Mouse (Mus musculus): ENCODE results near the gene Ttc39a. TPM values are rescaled to one million over a fixed set of nuclear protein-coding genes. Genes with fewer than 3 reads are reported as not detected.

The Ttc39a gene
- polyA plus RNA-seq, 1 experiment from 2014 or later: 4.3 TPM

DNA sequence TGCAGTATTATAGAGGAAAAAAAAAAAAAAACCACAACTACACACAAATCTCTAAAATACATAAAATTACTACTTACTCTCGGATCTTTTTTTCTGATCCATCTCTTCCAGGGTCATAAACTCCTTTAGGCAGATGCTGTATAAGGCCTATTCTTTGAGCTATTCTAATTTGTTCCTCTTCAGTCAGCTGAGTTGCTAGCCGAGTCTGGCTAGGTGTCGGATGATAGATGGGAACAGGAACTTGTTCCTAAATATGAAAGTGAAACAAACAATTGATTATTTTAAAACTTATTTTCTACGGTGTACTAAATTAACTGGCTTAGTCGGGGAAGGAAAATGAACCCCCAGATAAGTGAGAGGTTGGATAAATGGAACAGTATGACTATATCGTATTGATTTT is 50.4 kb downstream of the Ttc39a start:
- DNase-seq (ENCODE audit: low spot score): no peak

DNA sequence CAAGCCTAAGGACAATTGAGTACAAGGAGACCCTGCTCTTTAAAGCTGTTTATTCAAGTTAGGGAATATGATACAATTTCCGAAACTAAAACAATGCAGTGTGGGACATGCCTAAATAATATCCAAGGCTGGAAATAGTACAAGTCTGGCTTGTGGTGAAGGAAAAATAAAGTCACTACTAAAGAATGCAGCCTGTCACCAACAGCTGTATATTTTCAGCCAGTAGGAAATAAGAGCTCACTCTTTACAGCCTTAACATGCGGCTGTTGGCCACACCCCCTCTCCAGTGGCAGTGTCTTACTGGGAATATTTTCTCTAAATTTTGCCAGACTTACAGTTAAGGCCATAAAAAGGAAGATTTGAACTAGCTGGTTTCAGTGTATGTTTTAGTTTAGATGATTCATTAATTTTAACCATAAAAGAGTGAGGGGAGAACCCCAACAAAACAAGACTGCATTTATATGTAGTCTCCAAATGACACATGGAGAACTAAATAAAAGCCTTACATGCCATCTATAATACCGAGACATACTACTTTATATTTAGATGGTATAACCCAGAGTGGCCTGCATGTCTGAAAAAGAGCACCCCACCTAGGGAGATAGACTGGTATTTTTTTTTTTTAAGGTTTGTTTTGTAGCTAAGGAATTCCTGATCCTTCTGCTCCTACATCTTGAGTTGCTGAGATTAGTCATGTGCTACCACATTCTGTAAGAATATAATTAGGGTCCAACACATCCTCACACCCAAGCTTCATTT is 54.2 kb downstream of the Ttc39a start:
- no peak for DNase-seq (ENCODE audit: low spot score)

DNA sequence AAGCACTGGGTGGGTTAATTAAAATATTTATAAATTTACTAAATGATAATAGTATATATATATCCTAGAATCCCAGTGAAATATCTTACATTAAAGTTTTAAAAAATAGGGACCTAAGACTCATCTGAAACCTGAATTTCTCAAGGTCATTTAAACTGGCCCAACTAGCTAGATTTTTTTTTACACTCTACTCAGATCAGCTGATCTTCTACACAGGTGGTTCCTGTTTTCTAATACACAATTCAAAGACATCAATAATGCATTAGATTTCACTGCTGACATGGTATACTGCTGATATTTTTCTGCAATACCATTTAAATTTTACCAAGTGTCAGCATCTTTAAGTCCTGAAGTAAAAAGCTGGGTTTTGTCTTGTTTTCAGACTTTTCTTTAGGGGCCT is 57.5 kb downstream of the Ttc39a start:
- DNase-seq (ENCODE audit: low spot score): no peak

DNA sequence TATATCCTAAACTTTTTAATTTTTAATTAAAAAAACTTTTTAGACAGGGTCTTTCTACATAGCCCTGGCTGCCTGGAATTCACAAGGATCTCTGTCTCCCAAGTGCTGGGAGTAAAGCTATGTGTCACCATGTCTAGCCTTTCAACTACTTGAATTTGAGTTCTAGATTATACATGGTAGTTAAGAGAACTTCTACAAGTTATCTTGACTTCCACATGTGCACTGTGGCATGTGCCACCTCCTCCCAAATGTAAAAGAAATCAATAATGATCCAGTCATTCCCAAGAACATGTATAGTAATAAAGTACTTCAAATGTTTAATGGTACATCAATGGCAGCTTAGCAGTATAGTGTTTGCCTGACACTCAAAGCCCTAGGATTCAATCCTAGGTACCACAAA is 61.3 kb downstream of the Ttc39a start:
- no peak for DNase-seq (ENCODE audit: low spot score)

DNA sequence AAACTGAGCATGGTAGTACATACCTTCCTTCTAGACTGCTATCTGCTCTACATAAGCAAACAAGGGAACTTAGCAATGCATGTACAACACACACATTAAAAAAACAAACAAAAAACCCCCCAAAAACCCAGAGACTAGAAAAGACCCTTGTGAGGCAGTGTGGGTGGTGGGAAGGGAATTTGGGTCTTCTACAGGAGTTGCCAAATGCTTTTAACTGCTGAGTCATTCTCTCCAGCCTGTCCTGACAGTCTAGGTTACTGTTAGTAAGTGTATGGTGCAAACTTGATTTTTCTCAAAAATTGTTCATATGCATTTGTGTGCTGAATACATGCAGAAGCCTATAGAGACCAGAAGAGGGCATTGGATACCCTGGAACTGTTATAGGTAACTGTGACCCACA is 65.2 kb downstream of the Ttc39a start:
- DNase-seq (ENCODE audit: low spot score): no peak

DNA sequence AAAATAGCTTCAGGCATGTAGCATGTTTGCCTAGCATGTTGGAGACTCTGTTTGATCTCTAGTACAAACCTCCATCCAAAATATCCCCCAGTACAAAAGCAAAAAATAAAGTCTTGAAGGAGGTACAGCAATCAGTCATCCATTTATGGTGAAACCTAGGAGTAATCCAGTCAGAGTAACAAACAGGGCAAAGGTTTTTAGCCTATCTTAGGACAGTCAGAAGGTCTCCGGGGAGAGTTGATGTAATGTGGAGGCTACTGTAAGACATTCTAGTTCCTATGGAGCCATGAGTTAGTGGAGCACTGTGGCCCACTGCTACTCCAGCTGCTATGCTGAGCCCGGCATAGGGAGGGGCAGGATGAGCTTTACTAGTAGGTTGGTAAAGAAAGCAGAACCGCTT is 66.1 kb downstream of the Ttc39a start:
- no peak for DNase-seq (ENCODE audit: low spot score)

DNA sequence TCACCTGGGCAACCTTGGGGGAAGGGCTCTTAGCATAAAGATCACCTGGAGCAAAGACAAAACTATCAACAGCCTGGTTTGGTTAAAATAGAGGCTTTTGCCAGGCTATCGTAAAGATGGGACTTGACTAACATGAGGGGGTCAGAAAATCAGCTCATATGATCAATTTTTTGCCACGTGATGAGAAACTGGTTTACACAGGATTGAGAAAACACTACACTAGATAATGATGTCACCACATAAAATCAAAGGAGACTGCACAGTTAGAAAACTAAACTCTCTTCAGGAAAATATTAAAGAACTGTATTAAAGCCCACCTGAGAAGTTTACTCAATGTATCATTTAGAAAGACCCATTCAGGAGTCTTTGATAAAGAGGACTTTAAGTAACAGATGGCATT is 68.7 kb downstream of the Ttc39a start:
- DNase-seq (ENCODE audit: low spot score): no peak

DNA sequence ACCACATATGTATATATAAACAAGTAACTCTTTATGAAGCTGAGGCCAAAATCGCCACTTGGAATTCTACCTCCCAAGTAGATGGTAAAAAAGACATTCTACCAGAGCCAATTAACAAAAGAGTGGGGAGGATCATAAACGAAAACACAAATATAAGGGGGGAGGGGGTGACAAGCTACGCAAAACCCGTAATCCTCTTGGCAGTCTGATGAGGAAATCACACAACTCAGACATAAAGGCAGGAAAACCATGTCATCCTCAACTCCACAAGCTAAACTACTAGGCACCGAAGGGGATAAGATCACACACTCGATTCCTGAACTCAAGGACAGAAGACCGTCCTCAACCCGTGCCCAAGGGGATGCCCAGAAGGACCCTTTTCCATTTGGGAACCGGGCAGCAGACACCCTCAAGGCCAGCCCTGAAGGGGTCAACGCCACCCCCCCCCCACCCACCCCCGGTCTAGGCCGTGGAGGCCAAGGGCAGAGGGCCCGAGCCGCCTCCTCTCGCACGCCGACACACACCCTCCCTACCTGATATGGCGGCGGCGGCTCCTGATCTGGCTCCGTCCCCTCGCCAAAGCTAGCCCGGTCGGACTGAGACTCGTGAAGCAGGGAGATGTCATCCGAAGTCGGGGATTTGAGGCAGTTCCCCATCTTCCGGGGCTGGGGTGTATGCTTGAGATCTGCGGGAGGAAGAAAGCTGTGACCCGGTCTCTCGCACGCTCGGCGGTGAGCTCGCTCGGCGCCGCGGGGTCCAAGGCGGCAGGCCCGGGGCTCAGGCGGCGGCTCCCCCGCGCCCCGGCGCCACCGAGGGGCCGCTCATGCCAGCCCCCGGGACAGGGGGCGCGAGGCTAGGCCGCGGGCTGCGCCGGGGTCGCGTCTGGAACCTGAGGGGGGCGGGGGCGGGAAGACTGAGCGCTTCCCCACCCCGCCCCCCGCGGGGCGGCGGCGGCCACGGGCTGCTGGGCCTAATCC is 69.4 kb downstream of the Ttc39a start:
- DNase-seq (ENCODE audit: low spot score): peak; percentile 5

DNA sequence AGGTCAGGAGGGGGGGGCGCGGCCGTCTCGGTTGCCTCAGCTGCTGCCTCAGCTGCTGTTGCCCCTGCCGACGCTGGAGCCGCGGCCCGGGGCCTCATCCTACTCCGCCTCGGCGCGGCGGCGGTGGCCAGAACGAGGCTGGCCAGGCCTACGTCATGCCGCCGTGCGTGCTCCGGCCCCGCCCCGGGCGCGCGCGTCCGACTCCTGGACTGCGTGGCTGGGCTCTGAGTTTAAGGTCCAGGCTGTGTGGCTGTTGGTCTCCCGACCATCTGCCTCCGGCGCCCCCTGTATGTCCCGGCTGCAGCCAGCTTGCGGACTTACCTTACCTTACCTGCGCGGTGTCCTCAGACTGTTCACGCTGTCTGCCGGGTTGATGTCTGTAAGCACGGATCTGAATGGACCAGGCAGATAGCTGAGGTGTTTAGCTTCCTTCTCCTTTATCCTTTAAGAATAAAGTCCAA is 70.2 kb downstream of the Ttc39a start:
- peak; percentile 72 for DNase-seq (ENCODE audit: low spot score)

DNA sequence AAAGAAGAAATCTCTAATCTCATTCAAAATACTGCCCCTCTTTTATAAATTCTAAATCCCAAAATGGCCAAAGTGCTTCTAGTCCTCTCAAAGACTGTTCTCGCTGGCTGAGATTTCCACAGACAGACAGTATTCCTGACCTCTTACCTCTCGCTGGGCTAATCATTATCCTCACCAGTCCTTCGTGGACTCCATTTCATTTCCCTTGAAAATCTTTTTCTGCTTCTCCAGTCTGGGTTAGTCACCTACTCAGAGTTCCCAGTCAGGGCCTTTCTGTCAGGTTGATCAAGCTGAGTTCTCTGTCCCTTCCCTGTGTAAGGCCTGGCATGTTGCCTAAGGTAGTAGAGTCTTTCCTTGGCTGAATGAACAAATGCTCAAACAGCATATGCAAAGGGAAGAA is 71.0 kb downstream of the Ttc39a start:
- no peak for DNase-seq (ENCODE audit: low spot score)

DNA sequence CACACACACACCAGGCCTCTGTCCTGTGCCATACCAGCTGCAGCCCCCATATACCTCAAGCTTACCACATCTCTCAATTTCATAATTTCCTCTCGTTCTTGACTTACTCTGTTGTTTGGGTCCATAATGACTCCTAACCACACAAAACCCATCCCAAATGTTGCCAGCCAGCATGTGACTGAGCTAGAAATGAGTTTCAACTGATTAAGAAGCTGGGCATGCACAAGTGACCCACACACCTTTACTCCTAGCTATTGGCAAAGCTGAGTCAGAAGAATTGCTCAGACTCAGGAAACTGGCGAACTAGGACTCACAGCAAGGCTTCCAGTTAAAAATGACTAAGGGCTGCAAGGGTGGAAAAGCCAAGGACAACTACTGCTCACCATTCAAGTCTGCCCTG is 75.0 kb downstream of the Ttc39a start:
- DNase-seq (ENCODE audit: low spot score): no peak

DNA sequence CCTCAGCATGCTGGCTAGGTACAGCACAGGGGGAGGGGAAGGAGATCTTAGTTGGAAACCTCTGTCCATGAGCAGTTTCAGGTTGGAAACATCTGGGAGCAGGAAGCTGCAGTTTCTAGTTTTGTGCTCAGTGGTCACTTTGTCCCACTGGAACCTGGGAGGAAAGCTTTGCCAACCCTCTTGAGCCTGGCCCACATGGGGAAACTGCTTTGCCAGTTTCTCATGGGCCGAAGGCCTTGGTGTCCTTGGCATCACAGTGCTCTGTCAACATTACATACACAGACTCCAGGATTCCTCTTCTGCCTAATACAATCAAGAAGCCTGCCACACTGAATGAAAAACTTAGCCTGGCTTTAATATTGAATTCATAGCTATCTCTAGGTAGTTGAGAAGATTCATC is 76.3 kb downstream of the Ttc39a start:
- no peak for DNase-seq (ENCODE audit: low spot score)

DNA sequence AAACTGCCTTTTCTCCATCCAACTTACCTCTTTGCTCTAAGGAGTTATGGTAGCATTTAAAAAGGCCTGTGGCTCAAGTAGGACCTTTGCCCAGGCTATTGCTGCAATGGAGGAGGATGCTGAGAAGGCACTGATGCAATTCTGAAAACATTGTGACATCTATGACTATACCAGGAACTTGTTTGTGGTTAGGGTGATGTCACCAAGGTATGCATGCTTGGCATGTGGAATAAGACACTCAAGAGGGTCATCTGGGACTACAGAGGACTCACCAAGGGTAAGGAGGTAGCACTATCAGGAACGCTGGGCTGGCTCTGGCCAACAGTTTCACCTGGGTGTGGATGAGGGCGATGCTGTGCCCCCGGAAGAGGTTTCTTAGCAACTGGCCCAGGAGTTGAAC is 78.2 kb downstream of the Ttc39a start, which contains the start of gene Rnf11:
Gene Rnf11 (minus strand): TSS at position 108 of the 400 bp plus-strand sequence.
- DNase-seq (ENCODE audit: low spot score): no peak

DNA sequence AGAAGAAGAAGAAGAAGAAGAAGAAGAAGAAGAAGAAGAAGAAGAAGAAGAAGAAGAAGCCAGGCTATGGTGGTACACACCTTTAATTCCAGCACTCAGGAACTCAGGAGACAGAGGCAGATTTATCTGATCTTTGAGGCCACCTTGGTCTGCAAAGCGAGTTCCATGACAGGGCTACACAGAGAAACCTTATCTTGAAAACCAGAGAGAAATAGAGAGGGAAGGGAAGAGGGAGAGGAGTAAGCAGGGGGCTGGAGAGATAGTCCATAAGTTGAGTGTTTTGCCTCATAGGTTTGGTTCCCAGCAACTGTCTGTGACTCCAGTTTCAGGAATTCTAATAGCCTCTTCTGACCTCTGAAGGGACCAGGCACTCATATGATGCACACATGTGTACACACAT is 82.4 kb downstream of the Ttc39a start:
- no peak for DNase-seq (ENCODE audit: low spot score)

DNA sequence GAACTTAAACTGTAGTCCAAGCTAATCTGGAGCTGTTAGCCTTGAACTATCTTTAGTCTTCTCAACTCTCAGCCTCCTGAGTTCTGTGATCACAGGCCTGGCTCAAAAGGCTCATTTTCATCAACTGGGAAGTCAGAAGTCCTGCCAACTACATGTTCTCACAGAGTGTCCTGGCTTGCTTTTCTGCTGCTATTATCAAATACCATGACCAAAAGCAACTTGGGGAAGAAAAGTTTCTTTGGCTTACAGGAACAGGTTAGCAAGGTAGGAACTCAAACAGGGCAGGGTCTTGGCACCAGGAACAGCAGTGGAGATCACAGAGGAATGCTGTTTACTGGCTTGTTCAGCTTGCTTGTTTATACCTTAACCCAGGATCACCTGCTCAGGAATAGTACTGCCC is 87.2 kb downstream of the Ttc39a start:
- DNase-seq (ENCODE audit: low spot score): no peak

Other genes with a start within 250 kb of the Ttc39a start
- 64.4 and 65.7 TPM in 2 replicates for gene Osbpl9, start 204.4 kb upstream of the Ttc39a start, polyA plus RNA-seq (2015; fragmentation: Nextera tagmentation; extraction: Ambion mirVana)
- gene Calr4, start 172.1 kb upstream of the Ttc39a start, polyA plus RNA-seq (2015; fragmentation: Nextera tagmentation; extraction: Ambion mirVana): 0.09 and 0.13 TPM in 2 replicates
- 49.2 and 53.7 TPM in 2 replicates for gene Eps15, start 126.4 kb upstream of the Ttc39a start, polyA plus RNA-seq (2015; fragmentation: Nextera tagmentation; extraction: Ambion mirVana)
- 24.6 and 26.5 TPM in 2 replicates for gene Rnf11, start 78.1 kb downstream of the Ttc39a start, polyA plus RNA-seq (2015; fragmentation: Nextera tagmentation; extraction: Ambion mirVana)
- gene 4930522H14Rik, start 124.7 kb downstream of the Ttc39a start, polyA plus RNA-seq (2015; fragmentation: Nextera tagmentation; extraction: Ambion mirVana): not detected in 2 replicates